In the genomic region with DNA sequence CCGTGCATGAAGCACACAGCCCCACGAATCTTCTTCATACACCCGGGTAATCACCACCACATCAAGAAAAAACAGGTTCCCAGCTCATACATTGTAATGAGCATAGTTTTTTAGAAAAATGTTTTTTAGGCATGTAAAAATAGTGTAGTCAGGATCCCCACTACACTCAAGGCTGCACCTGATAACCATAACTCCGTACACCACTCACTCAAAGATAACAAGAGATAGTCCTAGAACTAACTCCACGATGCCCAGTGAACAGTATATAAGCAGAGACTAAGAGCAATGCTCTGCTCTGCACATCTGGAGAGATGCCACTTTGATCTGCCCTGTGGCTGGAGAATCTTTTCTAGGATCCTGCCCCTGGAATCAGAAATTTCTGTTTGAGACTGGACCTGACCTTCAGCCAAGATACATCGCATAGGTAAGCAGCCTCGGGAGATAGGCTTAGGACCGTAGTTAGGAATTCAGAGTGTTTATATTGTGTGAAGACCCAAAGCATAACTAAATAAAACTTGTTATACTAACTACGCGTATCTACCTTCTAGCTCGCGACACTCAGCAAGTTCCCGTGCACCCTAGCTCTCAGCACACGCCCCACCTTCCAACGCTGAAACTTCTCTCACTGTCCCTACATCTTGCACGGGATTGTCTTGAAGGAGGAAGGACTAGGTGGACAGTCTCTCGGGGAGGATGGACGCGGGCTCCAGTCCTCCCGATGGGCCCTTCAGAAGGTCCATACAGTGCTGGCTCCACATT, we compare ENCODE assay signal across 8 mouse cellular contexts. TPM values are rescaled to one million over a fixed set of nuclear protein-coding genes. Genes with fewer than 3 reads are reported as not detected.
DNase-seq lines count a peak whose midpoint lies in the region; ATAC-seq lines count a peak whose summit lies in the region.

No protein-coding gene starts in this region.

- H3K36me3 ChIP-seq in lung, embryonic 16.5 days (ENCODE audit: control insufficient read depth, insufficient read depth, low read length) = no peaks in the 10 kb centered on the region
- no peaks in the 10 kb centered on the region for H3K36me3 ChIP-seq in embryonic facial prominence, embryonic 12.5 days
- no peaks in the 10 kb centered on the region for H3K36me3 ChIP-seq in hindbrain, embryonic 13.5 days
- no peaks in the 10 kb centered on the region for H3K36me3 ChIP-seq in midbrain, embryonic 10.5 days

- H3K4me2 ChIP-seq in lung, embryonic 16.5 days (ENCODE audit: low read depth, low read length) = peak overlapping the region; percentile 94
- peak overlapping the region; percentile 83 for H3K4me2 ChIP-seq in embryonic facial prominence, embryonic 12.5 days (replicated peaks)
- H3K4me2 ChIP-seq in hindbrain, embryonic 13.5 days = peak overlapping the region; percentile 88

- WGBS in lung, embryonic 16.5 days = 13% methylated on average over 20 of the region's 20 CpGs
- WGBS in embryonic facial prominence, embryonic 12.5 days = 14% methylated on average over 20 of the region's 20 CpGs
- WGBS in hindbrain, embryonic 13.5 days = 19% methylated on average over 20 of the region's 20 CpGs
- WGBS in midbrain, embryonic 10.5 days = 18% methylated on average over 20 of the region's 20 CpGs

- peak overlapping the region; percentile 81 for H3K27ac ChIP-seq in lung, embryonic 16.5 days (ENCODE audit: low read length)
- H3K27ac ChIP-seq in embryonic facial prominence, embryonic 12.5 days = peak overlapping the region; percentile 65; the same call in 1 of the 2 replicates
- peak overlapping the region; percentile 84 for H3K27ac ChIP-seq in hindbrain, embryonic 13.5 days
- peak overlapping the region; percentile 96 for H3K27ac ChIP-seq in midbrain, embryonic 10.5 days (replicated peaks)

- H3K9ac ChIP-seq in lung, embryonic 16.5 days (ENCODE audit: low read length) = peak overlapping the region; percentile 84
- peak overlapping the region; percentile 67 for H3K9ac ChIP-seq in embryonic facial prominence, embryonic 12.5 days
- peak overlapping the region; percentile 79 for H3K9ac ChIP-seq in hindbrain, embryonic 13.5 days

- peaks cover 11% of the 10 kb centered on the region for H3K4me1 ChIP-seq in lung, embryonic 16.5 days (replicated peaks; ENCODE audit: control insufficient read depth, insufficient read depth, low read length)
- H3K4me1 ChIP-seq in embryonic facial prominence, embryonic 12.5 days = peaks cover 5% of the 10 kb centered on the region; the same call in 1 of the 2 replicates
- H3K4me1 ChIP-seq in hindbrain, embryonic 13.5 days (replicated peaks) = peaks cover 25% of the 10 kb centered on the region
- peaks cover 32% of the 10 kb centered on the region for H3K4me1 ChIP-seq in midbrain, embryonic 10.5 days

- no peak for DNase-seq in lung, adult 18-20 months
- no peak for DNase-seq in midbrain, embryonic 10.5 days (ENCODE audit: low spot score)
- no peak for DNase-seq in ovary, postnatal 36 days (ENCODE audit: low spot score)
- DNase-seq in adrenal gland, postnatal 4 days (ENCODE audit: low spot score in 2 of 2) = no peak
- no peak for DNase-seq in layer of hippocampus, postnatal 25 days (ENCODE audit: extremely low spot score in 1 of 2, low spot score in 1 of 2)

- H3K27me3 ChIP-seq in lung, embryonic 16.5 days (ENCODE audit: control insufficient read depth, insufficient read depth, low read depth, low read length) = no peaks in the 10 kb centered on the region
- no peaks in the 10 kb centered on the region for H3K27me3 ChIP-seq in embryonic facial prominence, embryonic 12.5 days
- H3K27me3 ChIP-seq in hindbrain, embryonic 13.5 days = peaks cover 4% of the 10 kb centered on the region; the same call in 1 of the 2 replicates
- H3K27me3 ChIP-seq in midbrain, embryonic 10.5 days (ENCODE audit: low read depth, poor library complexity, severe bottlenecking) = peaks cover 14% of the 10 kb centered on the region; the same call in 1 of the 2 replicates

- no peak for ATAC-seq in lung, embryonic 16.5 days (ENCODE audit: low read depth)
- no peak for ATAC-seq in embryonic facial prominence, embryonic 12.5 days (ENCODE audit: insufficient number of reproducible peaks, insufficient read depth, low FRiP score, low TSS enrichment)
- no peak for ATAC-seq in hindbrain, embryonic 13.5 days (ENCODE audit: low FRiP score)

- peak overlapping the region; percentile 67 for H3K4me3 ChIP-seq in lung, embryonic 16.5 days (ENCODE audit: low read length)
- H3K4me3 ChIP-seq in embryonic facial prominence, embryonic 12.5 days = peak overlapping the region; percentile 99
- H3K4me3 ChIP-seq in hindbrain, embryonic 13.5 days = peak overlapping the region; percentile 94
- H3K4me3 ChIP-seq in midbrain, embryonic 10.5 days = peak overlapping the region; percentile 99

- H3K9me3 ChIP-seq in lung, embryonic 16.5 days (ENCODE audit: control insufficient read depth, low read length) = no peaks in the 10 kb centered on the region
- no peaks in the 10 kb centered on the region for H3K9me3 ChIP-seq in embryonic facial prominence, embryonic 12.5 days
- no peaks in the 10 kb centered on the region for H3K9me3 ChIP-seq in hindbrain, embryonic 13.5 days
- no peaks in the 10 kb centered on the region for H3K9me3 ChIP-seq in midbrain, embryonic 10.5 days (replicated peaks)

RNA-seq across cellular contexts. Expression of a gene that starts 0.9 kb away (rescaled TPM):
- polyA plus RNA-seq in lung, embryonic 16.5 days (2015; fragmentation: Nextera tagmentation; extraction: Ambion mirVana) = 74.8 and 79.2 TPM in 2 replicates
- polyA plus RNA-seq in embryonic facial prominence, embryonic 12.5 days (2016; fragmentation: Nextera tagmentation; extraction: Ambion mirVana) = 87.4 and 90.9 TPM in 2 replicates
- 67.4 and 69.4 TPM in 2 replicates for polyA plus RNA-seq in hindbrain, embryonic 13.5 days (2015; fragmentation: Nextera tagmentation; extraction: Ambion mirVana)
- 77.9 and 88.9 TPM in 2 replicates for polyA plus RNA-seq in midbrain, embryonic 10.5 days (2016; fragmentation: Nextera tagmentation; extraction: Ambion mirVana)
- total RNA-seq in adrenal gland, postnatal 4 days (2021) = 10 to 100 TPM; 51.7 to 66.1 TPM
- 100 to 1,000 TPM in 1 of 2 experiments, 10 to 100 TPM in 1; 95.7 to 112 TPM for total RNA-seq in layer of hippocampus, postnatal 25 days (2021)
